Mouse (Mus musculus) forebrain, embryonic 15.5 days (tissue): ENCODE results near the gene Rsph9. TPM values are rescaled to one million over a fixed set of nuclear protein-coding genes. Genes with fewer than 3 reads are reported as not detected.

Experiments
- polyA plus RNA-seq: library from polyadenylated mRNA; unstranded; fragments of >200 nt; fragmentation: Nextera tagmentation; extraction: Ambion mirVana; gene quantifications from 2 replicates; pipeline ENCODE4 v1.2.1, GENCODE M21; 2015

The Rsph9 gene
- polyA plus RNA-seq, 1 experiment from 2014 or later: 45.7 TPM

Other genes starting within 250 kb of the Rsph9 start
- gene Vegfa, start 111.8 kb downstream of the Rsph9 start, polyA plus RNA-seq: 3.1 and 3.6 TPM in 2 replicates
- gene Mrps18a, start 33.2 kb downstream of the Rsph9 start, polyA plus RNA-seq: 129 and 134 TPM in 2 replicates
- gene Mad2l1bp, start 9.3 kb upstream of the Rsph9 start, polyA plus RNA-seq: 27.0 and 28.9 TPM in 2 replicates
- 41.4 and 45.4 TPM in 2 replicates for gene Gtpbp2, start 16.8 kb upstream of the Rsph9 start, polyA plus RNA-seq
- 8.5 and 9.9 TPM in 2 replicates for gene Polh, start 58.4 kb upstream of the Rsph9 start, polyA plus RNA-seq
- 42.4 and 42.7 TPM in 2 replicates for gene Xpo5, start 58.6 kb upstream of the Rsph9 start, polyA plus RNA-seq
- 89.5 and 97.2 TPM in 2 replicates for gene Polr1c, start 103.8 kb upstream of the Rsph9 start, polyA plus RNA-seq
- 91.5 and 93.8 TPM in 2 replicates for gene Yipf3, start 103.9 kb upstream of the Rsph9 start, polyA plus RNA-seq
- gene Lrrc73, start 109.3 kb upstream of the Rsph9 start, polyA plus RNA-seq: 10.0 and 12.0 TPM in 2 replicates
- 31.5 and 37.1 TPM in 2 replicates for gene Tjap1, start 138.8 kb upstream of the Rsph9 start, polyA plus RNA-seq
- 7.2 and 9.2 TPM in 2 replicates for gene Dlk2, start 153.2 kb upstream of the Rsph9 start, polyA plus RNA-seq
- 6.6 and 8.1 TPM in 2 replicates for gene Abcc10, start 184.1 kb upstream of the Rsph9 start, polyA plus RNA-seq
- gene Zfp318, start 239.5 kb upstream of the Rsph9 start, polyA plus RNA-seq: 12.8 and 13.5 TPM in 2 replicates